Mouse (Mus musculus) heart, adult 2 months (tissue): ENCODE data around the gene Rpl19. TPM values are rescaled to one million over a fixed set of nuclear protein-coding genes. Genes with fewer than 3 reads are reported as not detected.

Experiments used
- DNase-seq, 2 experiments: peaks; one replicate each; pipeline ENCODE4 v3.0.0; 2021
- H3K27ac ChIP-seq: fragments of 200-600 bp; 2 replicates; pipeline ENCODE4 v1.8.1; 2022
- H3K27me3 ChIP-seq: fragments of 200-500 bp; 2 replicates; pipeline ENCODE4 v1.6.1; 2012; ENCODE audit warnings: mild to moderate bottlenecking, low read length, inconsistent platforms, mixed read lengths; ENCODE audit not compliant: control insufficient read depth, insufficient read depth
- H3K36me3 ChIP-seq: fragments of 200-500 bp; 2 replicates; pipeline ENCODE4 v1.6.1; 2012; ENCODE audit warnings: low read length, inconsistent platforms; ENCODE audit not compliant: control insufficient read depth, insufficient read depth
- H3K4me1 ChIP-seq: fragments of 200-500 bp; 2 replicates; pipeline ENCODE4 v1.6.1; 2011; ENCODE audit warnings: low read length; ENCODE audit not compliant: control insufficient read depth, insufficient read depth
- H3K4me3 ChIP-seq: fragments of 200-600 bp; 2 replicates; pipeline ENCODE4 v1.8.1; 2022
- H3K79me2 ChIP-seq: fragments of 200-500 bp; replicated peaks from 2 replicates; pipeline ENCODE4 v1.6.1; 2012; ENCODE audit warnings: mild to moderate bottlenecking, inconsistent platforms, low read length, moderate library complexity, mixed read lengths; ENCODE audit not compliant: control insufficient read depth, insufficient read depth
- H3K9ac ChIP-seq: fragments of 200-500 bp; 2 replicates; pipeline ENCODE4 v1.6.1; 2012; ENCODE audit warnings: low read depth, mild to moderate bottlenecking, control low read depth, inconsistent platforms, low read length, mixed read lengths
- CTCF ChIP-seq: fragments of 200-600 bp; IDR thresholded peaks from 2 replicates; pipeline ENCODE4 v1.8.1; 2022; ENCODE audit warnings: antibody characterized with exemption, mild to moderate bottlenecking, moderate library complexity
- EP300 ChIP-seq: fragments of 200-500 bp; IDR thresholded peaks from 2 replicates; pipeline ENCODE4 v1.6.1; 2011; ENCODE audit warnings: low read depth, low read length, control low read depth; ENCODE audit not compliant: insufficient read depth
- POLR2A ChIP-seq: fragments of 200-500 bp; IDR thresholded peaks from 2 replicates; pipeline ENCODE4 v1.6.1; 2011; ENCODE audit warnings: mild to moderate bottlenecking, low read depth, low read length, control low read depth; ENCODE audit not compliant: insufficient read depth
- WGBS: fragments of 180-500 bp; shearing (Covaris S2); methylation state at CpG from one replicate; pipeline ENCODE4 v1.1.7; 2018; 5-methylcytosine and 5-hydroxymethylcytosine counted together
- intact Hi-C: fragments of 180-260 bp; cut with DNase I; formaldehyde crosslinking; loops from one replicate; pipeline ENCODE4 v1.15.1; 2025
- polyA plus RNA-seq: library from polyadenylated mRNA; depleted of rRNA; stranded (reverse); fragments of >200 nt; gene quantifications from 2 replicates; pipeline ENCODE4 v1.2.3, GENCODE M21; 2012
- total RNA-seq, 2 experiments: library from RNA; stranded (reverse); gene quantifications; 2 replicates each; pipeline ENCODE4 v1.2.3; 2021

Gene Rpl19
- total and polyA plus RNA-seq, 3 experiments = 348 to 604 (median 505) TPM

DNA sequence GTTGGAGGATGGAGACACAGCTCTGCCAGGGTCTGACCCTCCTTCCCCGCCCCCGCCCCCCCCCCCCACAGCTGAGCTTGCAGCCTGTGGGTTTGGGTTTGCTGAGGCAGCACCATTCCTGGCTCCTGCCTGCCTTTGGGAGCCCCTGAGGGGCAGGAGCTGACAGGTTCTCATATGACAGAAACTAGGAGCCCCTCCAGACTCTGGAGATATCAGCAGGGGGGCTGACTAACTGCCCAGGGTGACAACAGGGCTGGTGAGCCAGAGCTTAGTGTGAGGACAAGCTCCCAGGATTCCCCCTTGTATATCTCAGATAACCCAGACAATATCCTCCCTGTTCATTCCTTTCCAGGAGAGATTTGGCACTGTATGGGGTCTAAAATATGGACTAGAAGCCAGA, 24.4 kb downstream of the Rpl19 start:
- no peaks in the 10 kb centered on the region for H3K36me3 ChIP-seq
- intact Hi-C loops = no loop called here
- H3K27ac ChIP-seq = no peak overlapping the region
- no peak for DNase-seq
- H3K4me1 ChIP-seq = no peaks in the 10 kb centered on the region
- H3K79me2 ChIP-seq = no peaks in the 10 kb centered on the region
- H3K4me3 ChIP-seq = no peak overlapping the region
- no peak for TF ChIP-seq CTCF
- no peak for TF ChIP-seq EP300
- no peak for TF ChIP-seq POLR2A
- H3K27me3 ChIP-seq = peaks cover 10% of the 10 kb centered on the region
- H3K9ac ChIP-seq = no peak overlapping the region
- WGBS = 43% methylated on average over 2 of the region's 2 CpGs

GRCm38 (mm10) chr11:98051611-98052128, 25.2 kb downstream of the Rpl19 start:
- intact Hi-C loops = no loop called here
- Histone ChIP-seq H3K36me3 (no peaks in the 10 kb centered on the region), H3K4me3 (no peak overlapping the region; the same call in 1 of the 2 replicates), H3K79me2 (no peaks in the 10 kb centered on the region), H3K27me3 (peaks cover 10% of the 10 kb centered on the region), H3K27ac (no peak overlapping the region), H3K4me1 (no peaks in the 10 kb centered on the region), H3K9ac (no peak overlapping the region)
- 16% methylated on average over 12 of the region's 12 CpGs for WGBS
- no peak for DNase-seq
- TF ChIP-seq POLR2A (no peak), EP300 (no peak), CTCF (no peak)

DNA sequence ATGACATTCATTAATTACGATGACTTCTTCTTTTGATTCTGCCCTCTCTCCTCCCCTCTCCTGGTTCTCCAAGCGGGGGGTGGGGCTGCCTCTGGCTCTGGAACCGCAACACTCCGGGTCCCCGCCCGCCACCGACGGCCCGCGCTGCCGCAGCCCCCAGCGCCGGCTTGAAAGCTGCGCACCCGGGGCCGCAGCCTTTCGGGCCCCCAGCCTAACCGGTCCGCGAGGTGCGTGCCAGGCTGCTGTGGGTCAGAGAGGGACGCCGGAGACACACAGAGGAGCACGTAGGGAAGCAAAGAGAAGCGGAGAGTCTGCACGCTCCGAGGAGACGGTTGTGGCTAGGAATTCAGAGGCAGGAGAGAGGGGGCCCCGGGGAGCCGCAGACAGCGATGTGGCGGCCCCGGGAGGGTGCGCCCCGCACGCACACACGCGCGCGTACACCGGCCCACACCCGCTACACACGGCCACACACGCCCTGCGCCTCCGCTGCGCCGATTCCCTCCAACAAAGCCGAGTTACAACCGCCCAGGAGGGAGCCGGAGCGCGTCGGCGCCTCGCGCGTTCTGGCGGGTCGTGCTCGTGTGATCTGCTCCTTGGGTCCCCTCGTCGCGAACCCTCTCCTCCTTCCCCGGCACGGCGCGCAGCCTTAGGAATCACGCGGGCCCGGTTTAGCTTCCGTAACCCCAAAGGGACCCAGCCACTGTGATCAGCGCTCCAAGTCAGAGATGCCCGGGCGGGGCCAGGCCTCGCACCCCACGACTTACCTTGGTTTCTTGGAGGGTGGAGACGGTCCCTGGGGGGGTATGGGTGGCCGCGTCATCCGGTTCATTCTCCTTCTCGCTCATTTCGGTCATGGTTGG, 25.8 kb downstream of the Rpl19 start:
- no peak for TF ChIP-seq CTCF
- peak in 1 of 2 experiments; percentile 54 for DNase-seq
- Histone ChIP-seq H3K4me1 (no peaks in the 10 kb centered on the region), H3K4me3 (peak overlapping the region; percentile 49), H3K79me2 (no peaks in the 10 kb centered on the region), H3K27me3 (peaks cover 10% of the 10 kb centered on the region), H3K9ac (peak overlapping the region; percentile 34), H3K27ac (no peak overlapping the region), H3K36me3 (no peaks in the 10 kb centered on the region)
- WGBS = under 1% methylated on average over 83 of the region's 83 CpGs
- intact Hi-C loops = no loop called here

- intact Hi-C loops = no loop called here
- DNase-seq = peak; percentile 78
- H3K27ac ChIP-seq = no peak within 1 kb of the TSS
- H3K9ac ChIP-seq = peak within 1 kb of the TSS; percentile 34
- no peak for TF ChIP-seq EP300
- no peak for TF ChIP-seq CTCF
- TF ChIP-seq POLR2A = no peak
- WGBS = 6% methylated on average over 43 of the region's 48 CpGs
- H3K79me2 ChIP-seq = no peaks in the 10 kb centered on the region
- H3K27me3 ChIP-seq = peaks cover 10% of the 10 kb centered on the region
- peak within 1 kb of the TSS; percentile 49 for H3K4me3 ChIP-seq
- H3K36me3 ChIP-seq = no peaks in the 10 kb centered on the region
- H3K4me1 ChIP-seq = no peaks in the 10 kb centered on the region
Observed at GRCm38 (mm10) chr11:98052989-98053834, 26.7 kb downstream of the Rpl19 start, which contains the start of gene Stac2. TSS of gene Stac2 (minus strand) at chr11:98053462.

GRCm38 (mm10) chr11:98057466-98057865, 31.0 kb downstream of the Rpl19 start:
- H3K27me3 ChIP-seq = peaks cover 5% of the 10 kb centered on the region
- H3K79me2 ChIP-seq = no peaks in the 10 kb centered on the region
- intact Hi-C loops = no loop called here
- H3K9ac ChIP-seq = no peak overlapping the region
- H3K27ac ChIP-seq = no peak overlapping the region
- H3K36me3 ChIP-seq = no peaks in the 10 kb centered on the region
- no peak overlapping the region for H3K4me3 ChIP-seq
- TF ChIP-seq CTCF (no peak), POLR2A (no peak), EP300 (no peak)
- 11% methylated on average over 9 of the region's 9 CpGs for WGBS
- no peaks in the 10 kb centered on the region for H3K4me1 ChIP-seq
- DNase-seq = no peak

DNA sequence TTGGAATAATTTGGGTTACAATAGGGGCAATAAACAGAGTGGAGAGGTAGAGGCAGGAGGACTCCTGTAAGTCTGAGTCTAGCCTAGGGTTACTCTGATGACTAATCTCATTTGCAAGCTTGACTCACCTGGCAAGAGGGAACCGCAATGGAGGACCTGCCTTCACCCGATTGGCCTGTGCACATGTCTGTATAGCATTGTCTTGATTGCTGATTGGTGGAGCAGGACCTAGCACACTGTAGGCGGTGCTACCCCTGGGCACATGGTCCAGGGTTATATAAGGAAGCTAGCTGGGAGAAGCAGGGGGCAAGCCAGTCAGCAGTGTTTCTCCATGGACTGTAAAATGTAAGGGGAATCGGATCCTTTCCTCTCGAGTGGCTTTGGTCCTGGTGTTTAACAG, 31.5 kb downstream of the Rpl19 start:
- Histone ChIP-seq H3K27ac (no peak overlapping the region), H3K79me2 (no peaks in the 10 kb centered on the region), H3K4me1 (no peaks in the 10 kb centered on the region), H3K36me3 (no peaks in the 10 kb centered on the region), H3K4me3 (no peak overlapping the region), H3K27me3 (peaks cover 1% of the 10 kb centered on the region; the same call in 1 of the 2 replicates), H3K9ac (no peak overlapping the region)
- intact Hi-C loops = no loop called here
- 87% methylated on average over 5 of the region's 5 CpGs for WGBS
- TF ChIP-seq POLR2A (no peak), EP300 (no peak), CTCF (no peak)
- no peak for DNase-seq
